Mouse (Mus musculus) stomach, postnatal 0 days (tissue): ENCODE data around the gene Psmc3. TPM values are rescaled to one million over a fixed set of nuclear protein-coding genes. Genes with fewer than 3 reads are reported as not detected.
"Not testable (repeated sequence)": the region's sequence is repeated elsewhere in the genome, so short reads cannot be mapped to it uniquely, and the experiment has no call there.

Experiments
- ATAC-seq: fragments of 200-750 bp; cut with Nextera tagmentation; 2 replicates; pipeline ENCODE4 v1.8.0; 2017; ENCODE audit not compliant: low FRiP score, low TSS enrichment
- DNase-seq: peaks from one replicate; pipeline ENCODE4 v3.0.0-alpha.2; 2016; ENCODE audit warnings: low spot score
- H3K27ac ChIP-seq: fragments of 300-500 bp; sonication (generic); replicated peaks from 2 replicates; pipeline ENCODE4 v1.5.1; 2014; ENCODE audit warnings: mild to moderate bottlenecking, control low read depth
- H3K27me3 ChIP-seq: fragments of 300-500 bp; sonication (generic); 2 replicates; pipeline ENCODE4 v1.6.1; 2014; ENCODE audit warnings: low read length; ENCODE audit not compliant: control insufficient read depth, insufficient read depth
- H3K36me3 ChIP-seq: fragments of 300-500 bp; sonication (generic); 2 replicates; pipeline ENCODE4 v1.6.1; 2014; ENCODE audit warnings: low read length, mixed read lengths; ENCODE audit not compliant: control insufficient read depth, insufficient read depth
- H3K4me1 ChIP-seq: fragments of 300-500 bp; sonication (generic); replicated peaks from 2 replicates; pipeline ENCODE4 v1.6.1; 2014; ENCODE audit warnings: antibody characterized with exemption; ENCODE audit not compliant: control insufficient read depth, insufficient read depth
- H3K4me2 ChIP-seq: fragments of 300-500 bp; sonication (generic); replicated peaks from 2 replicates; pipeline ENCODE4 v1.6.1; 2014; ENCODE audit warnings: low read depth, mild to moderate bottlenecking, control low read depth, moderate library complexity
- H3K4me3 ChIP-seq: fragments of 300-500 bp; sonication (generic); 2 replicates; pipeline ENCODE4 v1.5.1; 2014; ENCODE audit warnings: low read depth, low read length, control low read depth
- H3K9ac ChIP-seq: fragments of 300-500 bp; sonication (generic); 2 replicates; pipeline ENCODE4 v1.6.1; 2014; ENCODE audit warnings: mild to moderate bottlenecking, low read length, control low read depth, mixed read lengths
- H3K9me3 ChIP-seq: fragments of 300-500 bp; sonication (generic); 2 replicates; pipeline ENCODE4 v1.6.1; 2016; ENCODE audit warnings: low read length; ENCODE audit not compliant: control insufficient read depth
- CTCF ChIP-seq: IDR thresholded peaks from 2 replicates; pipeline ENCODE4 v1.5.1; 2016; ENCODE audit warnings: antibody characterized with exemption, low read depth, mild to moderate bottlenecking, moderate library complexity
- EP300 ChIP-seq: optimal IDR thresholded peaks from 2 replicates; pipeline ENCODE3; 2016; ENCODE audit warnings: antibody characterized with exemption
- WGBS: fragments of 180-500 bp; shearing (Covaris S2); extraction: QIAGEN DNeasy Blood & Tissue Kit; methylation state at CpG from one replicate; pipeline ENCODE4 v1.1.7; 2014; 5-methylcytosine and 5-hydroxymethylcytosine counted together
- polyA plus RNA-seq: library from polyadenylated mRNA; unstranded; fragments of >200 nt; fragmentation: Nextera tagmentation; extraction: Ambion mirVana; gene quantifications from 2 replicates; pipeline ENCODE4 v1.2.1, GENCODE M21; 2015

The Psmc3 gene
- polyA plus RNA-seq, 1 experiment from 2014 or later: 203 TPM

DNA sequence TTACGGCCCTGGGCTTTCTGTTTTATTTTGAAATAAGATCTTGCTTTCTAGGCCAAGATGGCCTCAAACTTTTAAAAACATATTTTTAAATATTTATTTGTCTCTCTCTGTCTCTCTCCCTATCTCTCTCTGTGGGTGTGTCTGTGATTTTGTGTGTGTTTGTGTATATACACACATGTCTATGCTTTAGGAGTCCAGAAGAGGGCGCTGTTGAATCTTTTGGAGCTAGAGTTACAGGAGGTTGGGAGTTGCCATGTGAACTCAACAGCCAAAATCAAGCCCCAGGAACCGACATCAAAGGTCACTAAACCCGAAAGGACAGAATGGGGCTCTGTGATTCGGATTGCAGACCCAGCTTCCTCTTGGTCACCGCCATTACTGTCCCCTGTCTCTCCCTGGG is 56.6 kb downstream of the Psmc3 start:
- H3K36me3 ChIP-seq: no peaks in the 10 kb centered on the region
- no peaks in the 10 kb centered on the region for H3K27me3 ChIP-seq
- ATAC-seq (no peak), DNase-seq (no peak)
- no peak overlapping the region for H3K27ac ChIP-seq
- H3K9me3 ChIP-seq: no peaks in the 10 kb centered on the region
- no peaks in the 10 kb centered on the region for H3K4me1 ChIP-seq
- 76% methylated on average over 6 of the region's 6 CpGs for WGBS
- no peak overlapping the region for H3K4me3 ChIP-seq
- no peak overlapping the region for H3K4me2 ChIP-seq
- no peak overlapping the region for H3K9ac ChIP-seq
- TF ChIP-seq CTCF (peak; percentile 27; the same call in 1 of the 2 replicates), EP300 (no peak)

- DNase-seq, H3K27me3 ChIP-seq, H3K4me2 ChIP-seq, H3K4me1 ChIP-seq, H3K27ac ChIP-seq, H3K9me3 ChIP-seq, H3K36me3 ChIP-seq, ATAC-seq, H3K4me3 ChIP-seq, H3K9ac ChIP-seq: not testable (repeated sequence)
- 81% methylated on average over 3 of the region's 3 CpGs for WGBS
These were observed 58.0 kb downstream of the Psmc3 start for GRCm38 (mm10) chr2:91111832-91112231.

GRCm38 (mm10) chr2:91112491-91112890 is 58.7 kb downstream of the Psmc3 start:
- H3K4me2 ChIP-seq: no peak overlapping the region
- no peak overlapping the region for H3K27ac ChIP-seq
- H3K4me1 ChIP-seq: no peaks in the 10 kb centered on the region
- no peaks in the 10 kb centered on the region for H3K27me3 ChIP-seq
- 33% methylated on average over 4 of the region's 4 CpGs for WGBS
- TF ChIP-seq CTCF: no peak
- TF ChIP-seq EP300: no peak
- H3K4me3 ChIP-seq: no peak overlapping the region
- ATAC-seq: no peak
- no peaks in the 10 kb centered on the region for H3K9me3 ChIP-seq
- DNase-seq: no peak
- no peaks in the 10 kb centered on the region for H3K36me3 ChIP-seq
- no peak overlapping the region for H3K9ac ChIP-seq

DNA sequence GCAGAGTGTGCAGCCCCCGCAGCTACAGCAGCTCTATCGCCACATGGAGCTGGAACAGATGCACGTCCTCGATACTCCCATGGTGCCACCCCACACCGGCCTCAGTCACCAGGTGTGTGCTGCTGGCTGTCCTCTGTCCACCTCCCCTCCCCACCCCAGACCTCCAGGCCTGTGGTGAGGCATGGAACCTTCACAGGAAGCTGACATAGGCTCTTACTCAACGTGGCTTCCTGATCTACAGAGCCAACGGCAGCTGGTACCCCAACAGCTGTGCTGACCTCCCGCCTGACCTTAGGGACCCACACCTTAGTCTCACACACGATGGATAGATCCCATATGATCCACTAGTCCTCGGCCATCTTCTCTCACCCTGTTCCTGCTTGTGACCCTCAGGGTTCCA is 59.5 kb downstream of the Psmc3 start:
- Histone ChIP-seq H3K4me2 (no peak overlapping the region), H3K9ac (no peak overlapping the region), H3K9me3 (no peaks in the 10 kb centered on the region), H3K36me3 (no peaks in the 10 kb centered on the region), H3K27me3 (no peaks in the 10 kb centered on the region), H3K27ac (no peak overlapping the region), H3K4me1 (no peaks in the 10 kb centered on the region), H3K4me3 (no peak overlapping the region)
- no peak for TF ChIP-seq EP300
- TF ChIP-seq CTCF: no peak
- ATAC-seq: no peak
- 74% methylated on average over 10 of the region's 10 CpGs for WGBS
- DNase-seq: no peak

GRCm38 (mm10) chr2:91113852-91114251 is 60.0 kb downstream of the Psmc3 start:
- Histone ChIP-seq H3K9ac (no peak overlapping the region), H3K27ac (no peak overlapping the region), H3K4me3 (no peak overlapping the region), H3K36me3 (no peaks in the 10 kb centered on the region), H3K9me3 (no peaks in the 10 kb centered on the region), H3K27me3 (no peaks in the 10 kb centered on the region), H3K4me1 (no peaks in the 10 kb centered on the region), H3K4me2 (no peak overlapping the region)
- 77% methylated on average over 6 of the region's 6 CpGs for WGBS
- no peak for ATAC-seq
- DNase-seq: no peak
- no peak for TF ChIP-seq EP300
- no peak for TF ChIP-seq CTCF

DNA sequence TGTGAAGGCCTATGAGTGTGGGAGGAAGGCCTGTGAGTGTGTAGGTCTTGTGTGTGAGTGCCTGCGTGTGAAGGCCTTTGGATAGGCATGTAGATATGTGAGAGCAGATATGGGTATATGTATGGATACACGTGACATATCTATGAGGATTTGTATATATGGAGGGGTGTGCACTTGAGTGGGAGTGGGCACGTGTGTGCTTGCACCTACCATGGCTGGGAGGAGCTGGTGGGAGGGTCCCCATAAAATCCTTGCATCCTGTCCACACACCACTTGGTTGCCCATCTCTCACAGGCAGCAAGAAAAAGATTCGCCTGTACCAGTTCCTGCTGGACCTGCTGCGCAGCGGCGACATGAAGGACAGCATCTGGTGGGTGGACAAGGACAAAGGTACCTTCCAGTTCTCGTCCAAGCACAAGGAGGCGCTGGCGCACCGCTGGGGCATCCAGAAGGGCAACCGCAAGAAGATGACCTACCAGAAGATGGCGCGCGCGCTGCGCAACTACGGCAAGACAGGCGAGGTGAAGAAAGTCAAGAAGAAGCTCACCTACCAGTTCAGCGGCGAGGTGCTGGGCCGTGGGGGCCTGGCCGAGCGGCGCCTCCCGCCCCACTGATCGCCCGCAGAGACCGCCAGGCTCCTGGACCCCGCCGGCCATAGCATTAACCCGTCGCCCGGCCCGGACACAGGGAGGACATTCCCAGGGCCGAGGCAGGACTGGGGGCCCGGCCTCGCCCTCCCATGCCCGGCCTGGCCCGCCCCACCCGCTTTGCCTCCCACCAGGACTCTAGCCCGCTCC is 61.2 kb downstream of the Psmc3 start:
- H3K4me3 ChIP-seq: peak overlapping the region; percentile 44
- peak overlapping the region; percentile 78 for H3K4me2 ChIP-seq
- 8% methylated on average over 36 of the region's 42 CpGs for WGBS
- no peaks in the 10 kb centered on the region for H3K9me3 ChIP-seq
- TF ChIP-seq EP300 (no peak), CTCF (peak; percentile 100)
- DNase-seq: peak; percentile 98
- no peak overlapping the region for H3K27ac ChIP-seq
- no peaks in the 10 kb centered on the region for H3K4me1 ChIP-seq
- H3K36me3 ChIP-seq: no peaks in the 10 kb centered on the region
- H3K27me3 ChIP-seq: no peaks in the 10 kb centered on the region
- peak overlapping the region; percentile 64 for H3K9ac ChIP-seq
- peak; percentile 86 for ATAC-seq
